Mouse (Mus musculus): ENCODE data around the gene Slc46a1. TPM values are rescaled to one million over a fixed set of nuclear protein-coding genes. Genes with fewer than 3 reads are reported as not detected.
A peak's percentile ranks its signal among the peaks of the same experiment; 100 is the strongest.

Slc46a1 gene
- total and polyA plus RNA-seq, 3 experiments = 4.4 to 6.1 (median 6.0) TPM

DNA sequence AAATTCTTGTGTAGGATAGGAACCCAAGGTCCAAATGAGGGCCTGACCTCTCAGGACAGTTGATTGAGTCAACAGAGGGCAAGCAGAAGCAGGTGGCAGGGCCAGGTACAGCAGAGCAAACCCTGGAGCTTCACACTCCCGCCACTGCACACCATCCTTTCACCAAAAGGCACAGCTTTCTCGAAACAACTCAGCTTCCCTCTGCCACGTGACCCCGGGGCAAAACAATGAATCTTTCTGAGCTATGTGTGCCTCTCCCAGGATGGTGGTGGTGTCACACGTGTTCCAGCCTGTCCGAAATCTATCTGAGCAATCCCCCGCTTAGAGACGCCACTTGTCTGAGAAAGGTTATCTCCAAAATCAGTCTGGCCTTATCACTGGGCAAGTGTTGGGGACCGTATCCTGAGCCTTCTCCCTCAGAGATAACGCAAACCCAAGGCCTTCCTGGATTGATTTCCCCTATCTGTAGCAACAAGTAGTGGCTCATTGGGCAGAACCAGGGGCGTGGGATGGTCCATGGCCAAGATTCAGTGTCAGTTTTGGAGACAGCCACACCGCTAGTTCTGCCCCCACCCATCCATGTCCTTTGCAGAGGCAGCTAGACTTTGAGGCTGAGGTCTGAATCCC lies 45.1 kb upstream of the Slc46a1 start:
- Histone ChIP-seq H3K4me2 (ENCODE audit: insufficient read depth, low read depth, poor library complexity, severe bottlenecking) (no peak overlapping the region), H3K36me3 (replicated peaks in 1 of 2; ENCODE audit: control insufficient read depth in 1 of 2, insufficient read depth in 1 of 2, low read length in 1 of 2) (no peaks in the 10 kb centered on the region), H3K27ac (ENCODE audit: insufficient read depth, low read depth) (no peak overlapping the region), H3K4me3 (replicated peaks in 1 of 3; ENCODE audit: low read depth in 2 of 3, low read length in 2 of 3, poor library complexity in 1 of 3) (no peak overlapping the region), H3K79me2 (replicated peaks; ENCODE audit: control insufficient read depth, extremely low read depth, insufficient read depth, poor library complexity, severe bottlenecking) (no peaks in the 10 kb centered on the region), H3K9me3 (replicated peaks; ENCODE audit: low read length) (no peaks in the 10 kb centered on the region), H3K9ac (ENCODE audit: insufficient read depth, low read depth) (no peak overlapping the region), H3K4me1 (ENCODE audit: control insufficient read depth in 1 of 2, insufficient read depth in 2 of 2) (peaks cover 5 to 7% of the 10 kb centered on the region in 2 experiments; a peak in 2 of 4 replicates), H3K27me3 (replicated peaks) (peaks cover 81% of the 10 kb centered on the region)
- DNase-seq (ENCODE audit: extremely low read depth) = no peak
- in situ Hi-C loops (cut with MboI; ENCODE audit: low pct_ligation_motif_present, low pct_unique_long_range_greater_than_20kb, low sequenced_read_pairs) = no loop called here
- dilution Hi-C loops (cut with MboI; ENCODE audit: extremely low pct_ligation_motif_present, extremely low pct_unique_long_range_greater_than_20kb, low sequenced_read_pairs) = no loop called here
- no peak for TF ChIP-seq PAX5 (IDR thresholded peaks at IDR 0.05; ENCODE audit: low read length)
- TF ChIP-seq POLR2A (IDR thresholded peaks at IDR 0.05; ENCODE audit: low read depth, low read length) = no peak
- TF ChIP-seq ZKSCAN1 (IDR thresholded peaks at IDR 0.05; ENCODE audit: borderline replicate concordance, low read depth, low read length) = no peak
- no peak for TF ChIP-seq ZC3H11A (IDR thresholded peaks at IDR 0.05; ENCODE audit: low read depth, low read length)
- peak; percentile 82 for TF ChIP-seq USF1 (IDR thresholded peaks at IDR 0.05; ENCODE audit: low read depth, low read length)
- TF ChIP-seq MAFK (IDR thresholded peaks at IDR 0.05; ENCODE audit: insufficient replicate concordance, low read length) = no peak
- peak; percentile 73 for TF ChIP-seq USF2 (conservative IDR thresholded peaks at IDR 0.05; ENCODE audit: low read depth, low read length)
- peak; percentile 86 for TF ChIP-seq MAX (IDR thresholded peaks at IDR 0.05; ENCODE audit: low read length)
- TF ChIP-seq CHD1 (IDR thresholded peaks at IDR 0.05; ENCODE audit: low read depth, low read length) = no peak
- TF ChIP-seq ELF1 (IDR thresholded peaks at IDR 0.05; ENCODE audit: low read depth, low read length) = no peak
- no peak for TF ChIP-seq CTCF (conservative IDR thresholded peaks at IDR 0.05 in 1 of 2, IDR thresholded peaks at IDR 0.05 in 1 of 2; ENCODE audit: low read depth in 2 of 2, low read length in 2 of 2)
- TF ChIP-seq UBTF (IDR thresholded peaks at IDR 0.05; ENCODE audit: low read depth, low read length) = no peak
- TF ChIP-seq EP300 (IDR thresholded peaks at IDR 0.05; ENCODE audit: low read length) = no peak
- TF ChIP-seq SMC3 (IDR thresholded peaks at IDR 0.05; ENCODE audit: low read depth, low read length) = no peak
- TF ChIP-seq TBP (conservative IDR thresholded peaks at IDR 0.05; ENCODE audit: low read depth, low read length) = no peak
- TF ChIP-seq NRF1 (IDR thresholded peaks at IDR 0.05; ENCODE audit: low read depth, low read length) = no peak
- TF ChIP-seq ZNF384 (IDR thresholded peaks at IDR 0.05; ENCODE audit: low read depth, low read length) = no peak
- TF ChIP-seq HCFC1 (IDR thresholded peaks at IDR 0.05; ENCODE audit: low read depth, low read length) = no peak
- peak; percentile 88 for TF ChIP-seq BHLHE40 (IDR thresholded peaks at IDR 0.05; ENCODE audit: low read depth, low read length)
- TF ChIP-seq ETS1 (conservative IDR thresholded peaks at IDR 0.05; ENCODE audit: low read depth, low read length) = no peak
- TF ChIP-seq E2F4 (IDR thresholded peaks at IDR 0.05; ENCODE audit: insufficient replicate concordance, low read depth, low read length) = no peak
- TF ChIP-seq JUN (IDR thresholded peaks at IDR 0.05; ENCODE audit: insufficient read depth, low read depth, low read length) = no peak
- no peak for TF ChIP-seq MAZ (IDR thresholded peaks at IDR 0.05; ENCODE audit: low read depth, low read length)
- TF ChIP-seq MEF2A (IDR thresholded peaks at IDR 0.05; ENCODE audit: borderline replicate concordance, low read depth, low read length) = 0 out of 2 replicates have a peak, but pooled peaks have one; percentile 22
- TF ChIP-seq TCF12 (IDR thresholded peaks at IDR 0.05; ENCODE audit: low read depth, low read length) = no peak
- TF ChIP-seq SIN3A (IDR thresholded peaks at IDR 0.05; ENCODE audit: low read length) = no peak; the same call in 1 of the 2 replicates
- TF ChIP-seq ZMIZ1 (IDR thresholded peaks at IDR 0.05; ENCODE audit: low read depth, low read length) = no peak
- TF ChIP-seq NELFE (IDR thresholded peaks at IDR 0.05; ENCODE audit: low read depth, low read length) = no peak
- TF ChIP-seq MYC (IDR thresholded peaks at IDR 0.05; ENCODE audit: low read depth, low read length) = no peak
- no peak for TF ChIP-seq POLR2AphosphoS2 (IDR thresholded peaks at IDR 0.05; ENCODE audit: low read depth, low read length)
- no peak for TF ChIP-seq MXI1 (IDR thresholded peaks at IDR 0.05; ENCODE audit: low read depth, low read length)
- no peak for TF ChIP-seq JUND (conservative IDR thresholded peaks at IDR 0.05; ENCODE audit: low read depth, low read length)
- no peak for TF ChIP-seq KAT2A (IDR thresholded peaks at IDR 0.05; ENCODE audit: insufficient replicate concordance, low read length)
- peak; percentile 84 for TF ChIP-seq IRF4 (IDR thresholded peaks at IDR 0.05; ENCODE audit: low read depth, low read length)
- no peak for TF ChIP-seq CHD2 (IDR thresholded peaks at IDR 0.05; ENCODE audit: low read length)
- no peak for TF ChIP-seq RCOR1 (conservative IDR thresholded peaks at IDR 0.05; ENCODE audit: low read depth, low read length)
- TF ChIP-seq RAD21 (IDR thresholded peaks at IDR 0.05; ENCODE audit: low read depth, low read length) = no peak
- TF ChIP-seq GABPA (IDR thresholded peaks at IDR 0.05; ENCODE audit: insufficient replicate concordance, low read depth, low read length) = no peak

Measured in CH12.LX (cell line).